Mouse (Mus musculus) adrenal gland, postnatal 0 days (tissue): ENCODE measurements around the gene Kras. TPM values are rescaled to one million over a fixed set of nuclear protein-coding genes. Genes with fewer than 3 reads are reported as not detected.

ENCODE experiments used
- polyA plus RNA-seq: library from polyadenylated mRNA; unstranded; fragments of >200 nt; fragmentation: Nextera tagmentation; extraction: Ambion mirVana; gene quantifications from 2 replicates; pipeline ENCODE4 v1.2.1, GENCODE M21; 2015

Kras gene
- polyA plus RNA-seq, result 34.7 and 41.5 TPM in 2 replicates

GRCm38 (mm10) chr6:145250185-145250791 lies at the start of gene Kras:
Gene Kras, minus strand, starts transcription at chr6:145250239.

DNA sequence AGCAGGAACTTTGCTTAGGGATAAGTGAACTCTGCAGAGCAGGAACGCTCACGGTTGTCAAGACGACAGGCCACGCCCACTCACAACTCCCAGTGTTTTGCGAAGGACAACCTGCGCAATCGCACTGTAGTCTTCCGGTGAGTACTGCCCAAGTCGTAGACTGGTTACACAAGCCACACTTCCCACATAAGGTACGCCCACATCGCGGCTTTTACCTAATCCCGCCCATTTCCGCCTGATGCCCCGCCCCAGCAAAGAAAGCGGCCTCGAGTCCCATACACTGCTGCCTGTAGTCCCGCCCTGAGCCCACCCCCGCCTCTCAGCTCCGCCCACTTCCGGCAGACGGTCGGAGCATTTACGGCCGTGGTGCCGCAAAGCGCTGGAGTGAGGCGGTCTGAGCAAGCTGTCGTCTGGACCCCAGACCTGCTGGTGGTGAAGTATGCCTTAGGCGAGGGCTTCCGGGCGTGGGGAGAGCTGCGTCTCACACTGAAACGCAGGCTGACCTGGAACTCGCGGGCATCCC lies 39.2 kb downstream of the Kras start, which contains the start of the genes Casc1 and Etfrf1:
Casc1 (minus strand) TSS at position 190 of the 523 bp plus-strand sequence.
Etfrf1 (plus strand) TSS at position 319 of the 523 bp plus-strand sequence.

Other genes starting within 250 kb of the Kras start
- 4.4 and 11.8 TPM in 2 replicates for gene Bcat1, start 174.1 kb downstream of the Kras start, polyA plus RNA-seq
- gene Lrmp, start 134.6 kb downstream of the Kras start, polyA plus RNA-seq, result 4.0 TPM in 2 replicates
- gene Casc1, start 39.2 kb downstream of the Kras start, polyA plus RNA-seq, result 0.17 and 0.57 TPM in 2 replicates
- gene Etfrf1, start 39.1 kb downstream of the Kras start, polyA plus RNA-seq, result 131 and 135 TPM in 2 replicates